Mouse (Mus musculus) heart, postnatal 10 days (tissue): ENCODE results near the gene Ltbp3. TPM values are rescaled to one million over a fixed set of nuclear protein-coding genes. Genes with fewer than 3 reads are reported as not detected.
A peak's percentile ranks its signal among the peaks of the same experiment; 100 is the strongest.

Experiments
- DNase-seq, 2 experiments: peaks; one replicate each; pipeline ENCODE4 v3.0.0; 2021
- intact Hi-C: fragments of 180-260 bp; cut with DNase I; formaldehyde crosslinking; loops from one replicate; pipeline ENCODE4 v1.15.1; 2025
- total RNA-seq, 2 experiments: library from RNA; stranded (reverse); gene quantifications; 2 replicates each; pipeline ENCODE4 v1.2.3; 2021

Gene Ltbp3
- total RNA-seq, 2 experiments from 2014 or later = 77.0 to 79.2 TPM

DNA sequence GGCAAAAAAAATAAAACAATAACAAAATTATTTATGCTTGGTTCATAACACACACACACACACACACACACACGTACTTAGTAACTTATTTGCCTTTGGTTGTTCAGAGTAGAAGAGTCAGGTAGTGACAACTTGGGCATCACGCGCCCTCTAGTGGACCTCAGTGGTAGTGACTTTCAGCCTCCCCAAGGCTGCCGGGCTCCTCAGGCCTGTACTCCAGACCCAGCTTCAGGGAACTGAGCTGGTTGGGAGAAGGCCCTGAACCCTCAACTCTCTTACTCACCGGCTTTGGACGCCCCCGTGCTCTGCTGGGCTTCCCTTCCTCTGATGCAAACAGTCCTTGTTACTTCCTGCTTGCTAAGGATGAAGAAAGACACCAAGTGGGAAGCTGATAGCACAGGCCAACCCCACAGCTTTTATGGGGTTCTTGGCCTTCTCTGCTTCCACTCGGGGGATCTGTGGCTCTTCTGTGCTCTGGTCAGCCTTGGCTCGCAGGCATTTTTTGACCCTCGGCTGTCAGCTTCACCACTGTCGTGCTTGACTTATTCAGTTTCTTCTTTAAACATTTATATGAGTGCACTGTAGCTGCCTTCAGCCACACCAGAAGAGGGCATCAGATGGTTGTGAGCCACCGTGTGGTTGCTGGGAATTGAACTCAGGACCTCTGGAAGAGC, 45.9 kb downstream of the Ltbp3 start:
- intact Hi-C loops = loop anchor here (1.0 to 10.0 kb wide), 3 partner anchors 92 to 228 kb away; partner anchors contain the start of gene Capn1
- DNase-seq = peak; percentile 92 to 93

DNA sequence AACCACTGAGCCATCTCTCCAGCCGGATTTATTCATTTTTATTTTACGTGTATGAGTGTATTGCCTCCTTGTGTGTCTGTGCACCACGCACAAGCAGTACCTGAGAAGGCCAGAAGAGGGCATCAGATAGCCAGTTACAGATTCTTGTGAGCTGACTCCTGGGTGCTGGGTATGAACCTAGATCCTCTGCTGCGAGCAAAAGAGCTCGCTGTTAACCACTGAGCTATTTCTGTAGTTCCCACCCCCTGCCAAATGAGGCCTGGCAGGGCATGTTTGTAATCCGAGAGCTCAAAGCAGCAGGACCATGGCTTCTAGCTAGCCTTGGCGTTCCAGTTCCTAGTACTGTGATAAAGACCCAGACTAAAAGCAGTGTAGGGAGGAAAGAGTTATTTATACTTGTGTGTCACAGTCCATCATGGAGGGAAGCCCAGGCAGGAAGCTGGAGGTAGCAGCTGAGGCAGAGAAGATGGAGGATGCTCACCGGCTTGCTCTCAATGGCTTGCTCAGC, 46.5 kb downstream of the Ltbp3 start:
- intact Hi-C loops = loop anchor here (1.0 to 10.0 kb wide), 3 partner anchors 91 to 228 kb away; partner anchors contain the start of gene Capn1

GRCm38 (mm10) chr19:5787920-5788319, 47.2 kb downstream of the Ltbp3 start:
- DNase-seq = no peak
- intact Hi-C loops = loop anchor here (1.0 to 10.0 kb wide), 3 partner anchors 90 to 227 kb away; partner anchors contain the start of gene Capn1

More for the DNA sequence above, 46.5 kb downstream of the Ltbp3 start:
- DNase-seq = peak; percentile 93 to 96

GRCm38 (mm10) chr19:5788620-5789019, 47.9 kb downstream of the Ltbp3 start:
- intact Hi-C loops = loop anchor here (10.0 kb wide), 1 partner anchor 226 kb away; the partner anchor contains the start of gene Capn1
- no peak for DNase-seq

DNA sequence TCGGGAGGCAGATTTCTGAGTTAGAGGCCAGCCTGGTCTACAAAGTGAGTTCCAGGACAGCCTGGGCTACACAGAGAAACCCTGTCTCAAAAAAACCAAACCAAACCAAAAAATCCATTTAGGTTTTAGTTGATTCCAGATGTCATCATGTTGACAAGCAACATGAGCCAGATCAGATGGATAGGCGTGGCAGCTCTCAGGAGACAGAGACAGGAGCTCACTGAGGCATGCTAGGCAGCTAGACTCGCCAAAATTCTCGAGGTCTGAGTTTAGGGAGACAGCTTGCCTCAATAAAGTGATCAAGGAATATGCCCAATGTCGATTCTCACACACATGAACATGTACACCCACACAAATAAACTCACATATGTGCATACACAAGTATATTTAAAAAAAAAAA, 48.4 kb downstream of the Ltbp3 start:
- no peak for DNase-seq
- intact Hi-C loops = loop anchor here (10.0 kb wide), 1 partner anchor 226 kb away; the partner anchor contains the start of gene Capn1

DNA sequence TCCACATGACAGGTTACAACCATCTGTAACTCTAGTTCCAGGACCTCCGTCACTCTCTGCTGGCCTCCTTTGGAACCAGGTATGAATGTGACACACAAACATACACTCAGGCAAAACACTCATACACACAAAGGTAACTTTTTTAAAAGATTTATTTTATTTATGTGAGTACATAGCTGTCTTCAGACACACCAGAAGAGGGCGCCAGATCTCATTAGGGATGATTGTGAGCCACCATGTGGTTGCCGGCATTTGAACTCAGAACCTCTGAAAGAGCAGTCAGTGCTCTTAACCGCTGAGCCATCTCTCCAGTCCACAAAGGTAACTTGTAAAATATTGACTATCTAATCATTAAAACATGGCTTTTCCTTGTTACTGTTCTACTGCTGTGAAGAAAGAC, 50.6 kb downstream of the Ltbp3 start:
- DNase-seq = no peak
- intact Hi-C loops = no loop called here

- intact Hi-C loops = loop anchor here (1.0 kb wide), 2 partner anchors 57 to 85 kb away; no protein-coding TSS in a partner anchor
- peak; percentile 78 to 82 for DNase-seq
Observed at GRCm38 (mm10) chr19:5793116-5793515, 52.4 kb downstream of the Ltbp3 start.

DNA sequence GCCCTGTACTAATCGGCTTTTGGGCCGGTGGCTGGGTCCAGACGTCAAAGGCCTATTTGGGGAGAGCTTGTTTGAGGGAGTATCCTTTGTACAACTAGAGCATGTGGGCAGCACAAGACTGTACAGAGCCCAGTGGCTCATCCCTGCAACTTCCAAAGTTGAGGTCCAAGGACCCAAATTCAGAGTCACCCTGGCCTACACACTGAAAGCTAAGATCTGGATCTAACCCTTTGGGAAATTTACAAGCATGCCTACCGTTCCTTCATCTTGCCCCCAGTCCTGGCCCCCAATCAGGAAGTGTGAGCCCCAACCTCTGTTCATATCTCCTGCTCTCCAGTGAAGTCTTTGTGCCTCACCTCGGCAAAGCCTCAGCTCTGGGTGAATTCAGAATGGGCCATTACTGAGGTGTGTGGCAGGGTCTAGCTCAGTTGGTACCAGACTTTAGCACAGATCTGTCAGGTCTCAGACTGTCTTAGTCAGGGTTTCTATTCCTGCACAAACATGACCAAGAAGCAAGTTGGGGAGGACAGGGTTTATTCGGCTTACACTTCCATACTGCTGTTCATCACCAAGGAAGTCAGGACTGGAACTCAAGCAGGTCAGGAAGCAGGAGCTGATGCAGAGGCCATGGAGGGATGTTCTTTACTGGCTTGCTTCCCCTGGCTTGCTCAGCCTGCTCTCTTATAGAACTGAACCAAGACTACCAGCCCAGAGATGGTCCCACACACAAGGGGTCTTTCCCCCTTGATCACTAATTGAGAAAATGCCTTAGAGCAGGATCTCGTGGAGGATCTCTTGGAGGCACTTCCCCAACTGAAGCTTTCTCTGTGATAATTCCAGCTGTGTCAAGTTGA, 53.4 kb downstream of the Ltbp3 start:
- peak; percentile 43 to 58 for DNase-seq
- intact Hi-C loops = loop anchor here (1.0 kb wide), 2 partner anchors 56 to 84 kb away; no protein-coding TSS in a partner anchor

DNA sequence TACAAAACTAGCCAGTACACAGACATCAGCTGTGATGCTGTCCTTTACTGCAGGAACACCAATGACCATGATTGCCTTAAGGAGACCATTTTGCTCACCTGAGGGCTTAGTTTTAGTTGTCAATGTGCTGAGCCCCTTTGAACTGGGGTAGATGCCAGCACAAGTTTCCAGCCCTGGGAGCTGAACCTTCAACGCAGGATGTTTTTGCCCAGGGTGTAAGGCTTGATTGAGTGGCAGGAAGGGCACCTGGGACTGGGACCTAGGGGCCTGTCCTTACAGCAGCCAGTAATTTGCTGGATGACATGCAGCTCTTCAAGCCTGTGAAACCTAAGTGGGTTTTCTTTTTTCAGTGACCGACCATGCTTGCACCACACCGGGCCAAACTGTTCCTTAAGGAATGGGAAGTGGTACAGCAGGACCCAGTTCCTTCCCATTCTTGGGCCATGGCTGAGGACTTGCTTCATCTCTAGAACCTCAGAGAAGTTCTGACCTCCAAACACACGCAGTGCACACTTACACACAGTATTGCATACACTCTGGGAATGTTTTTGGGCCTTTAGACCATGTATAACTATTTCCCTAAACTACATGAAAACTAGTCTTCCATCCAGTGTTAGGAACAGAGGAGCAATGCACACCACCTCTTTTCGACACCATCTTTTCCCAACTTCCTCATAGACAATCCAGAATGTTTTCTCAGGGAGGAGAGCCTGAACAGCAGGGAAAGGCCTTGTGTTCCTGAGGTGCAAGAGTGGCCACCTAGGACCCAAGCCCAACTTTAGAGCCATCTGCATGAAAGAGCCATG, 54.3 kb downstream of the Ltbp3 start:
- peak; percentile 53 to 71 for DNase-seq
- intact Hi-C loops = no loop called here

DNA sequence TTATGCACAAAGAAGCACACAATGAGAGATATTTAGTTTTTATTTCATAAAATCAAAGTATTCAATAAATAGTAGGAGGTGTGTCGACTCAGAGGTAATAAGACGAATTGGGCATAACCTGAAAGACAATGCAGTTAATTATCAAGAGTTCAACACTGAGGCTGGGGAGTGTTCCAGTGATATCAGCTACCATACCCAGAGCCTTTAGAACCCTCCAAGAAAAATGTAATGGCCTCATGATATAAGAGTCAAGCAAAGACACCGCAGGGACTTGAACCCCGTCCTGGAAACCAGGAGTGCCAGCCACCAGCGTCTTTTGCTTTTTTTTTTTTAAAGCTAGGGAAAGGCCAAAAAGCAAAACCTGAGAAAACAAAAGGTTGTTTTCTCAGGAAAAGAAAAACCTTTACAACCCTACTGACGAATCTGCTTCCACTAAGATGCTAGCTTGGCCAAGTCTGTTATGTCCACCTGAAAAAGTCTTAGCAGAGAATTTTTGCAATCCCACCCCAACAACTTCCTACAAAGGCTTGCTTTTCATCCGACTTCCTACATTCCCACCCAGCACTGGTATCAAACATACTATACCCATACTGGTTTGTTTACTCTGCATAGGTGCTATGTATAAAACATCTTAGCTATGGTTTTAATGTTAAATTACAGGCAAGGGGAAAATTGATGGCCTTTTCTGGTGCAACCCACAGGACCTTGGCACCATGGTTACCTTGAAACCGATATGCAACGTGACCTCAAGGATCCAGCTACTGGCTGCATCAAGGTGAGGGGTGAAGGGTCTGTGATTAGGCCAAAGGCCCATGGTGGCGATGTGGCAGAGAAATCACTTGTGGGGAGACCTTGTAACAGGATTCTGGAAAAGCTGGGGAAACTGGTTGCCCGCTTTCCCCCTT, 55.2 kb downstream of the Ltbp3 start:
- DNase-seq = no peak
- intact Hi-C loops = no loop called here

DNA sequence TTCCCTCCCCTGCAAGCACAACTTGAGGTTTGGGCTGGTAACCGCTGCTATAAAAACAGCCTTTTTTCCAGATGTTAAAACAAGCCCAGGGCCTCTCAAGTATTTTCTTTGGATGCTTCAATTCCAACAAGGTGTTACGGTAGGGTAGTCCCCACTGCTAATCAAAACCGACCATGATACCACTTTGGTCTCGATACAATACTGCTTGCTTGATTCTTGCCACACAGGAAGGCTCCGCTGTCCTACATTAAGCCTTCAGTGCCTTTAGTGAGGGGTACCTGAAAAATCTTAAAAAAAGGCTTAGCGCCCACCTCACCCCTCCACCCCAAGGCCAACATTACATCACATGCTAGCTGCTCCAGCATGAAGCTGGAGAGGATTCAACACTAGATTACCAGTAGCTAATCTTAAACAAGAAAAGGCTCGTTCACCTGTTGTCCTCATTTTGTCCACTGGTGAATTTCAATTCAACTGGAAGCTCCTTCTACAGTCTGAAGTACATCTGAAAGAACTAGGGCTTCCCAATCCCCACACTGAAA, 55.9 kb downstream of the Ltbp3 start:
- peak in 1 of 2 experiments; percentile 27 for DNase-seq
- intact Hi-C loops = no loop called here

GRCm38 (mm10) chr19:5797381-5798111, 56.8 kb downstream of the Ltbp3 start:
- intact Hi-C loops = loop anchor here (2.0 kb wide), 1 partner anchor 21 kb away; no protein-coding TSS in a partner anchor
- DNase-seq = peak in 1 of 2 experiments; percentile 51

- peak in 1 of 2 experiments; percentile 57 for DNase-seq
- intact Hi-C loops = loop anchor here (2.0 kb wide), 1 partner anchor 20 kb away; no protein-coding TSS in a partner anchor
Observed at GRCm38 (mm10) chr19:5798700-5799479, 58.2 kb downstream of the Ltbp3 start.

- intact Hi-C loops = loop anchor here (2.0 kb wide), 1 partner anchor 19 kb away; no protein-coding TSS in a partner anchor
- DNase-seq = peak in 1 of 2 experiments; percentile 60
Observed at GRCm38 (mm10) chr19:5799566-5800349, 59.1 kb downstream of the Ltbp3 start.

- DNase-seq = no peak
- intact Hi-C loops = no loop called here
Observed at GRCm38 (mm10) chr19:5800350-5800631, 59.6 kb downstream of the Ltbp3 start.

DNA sequence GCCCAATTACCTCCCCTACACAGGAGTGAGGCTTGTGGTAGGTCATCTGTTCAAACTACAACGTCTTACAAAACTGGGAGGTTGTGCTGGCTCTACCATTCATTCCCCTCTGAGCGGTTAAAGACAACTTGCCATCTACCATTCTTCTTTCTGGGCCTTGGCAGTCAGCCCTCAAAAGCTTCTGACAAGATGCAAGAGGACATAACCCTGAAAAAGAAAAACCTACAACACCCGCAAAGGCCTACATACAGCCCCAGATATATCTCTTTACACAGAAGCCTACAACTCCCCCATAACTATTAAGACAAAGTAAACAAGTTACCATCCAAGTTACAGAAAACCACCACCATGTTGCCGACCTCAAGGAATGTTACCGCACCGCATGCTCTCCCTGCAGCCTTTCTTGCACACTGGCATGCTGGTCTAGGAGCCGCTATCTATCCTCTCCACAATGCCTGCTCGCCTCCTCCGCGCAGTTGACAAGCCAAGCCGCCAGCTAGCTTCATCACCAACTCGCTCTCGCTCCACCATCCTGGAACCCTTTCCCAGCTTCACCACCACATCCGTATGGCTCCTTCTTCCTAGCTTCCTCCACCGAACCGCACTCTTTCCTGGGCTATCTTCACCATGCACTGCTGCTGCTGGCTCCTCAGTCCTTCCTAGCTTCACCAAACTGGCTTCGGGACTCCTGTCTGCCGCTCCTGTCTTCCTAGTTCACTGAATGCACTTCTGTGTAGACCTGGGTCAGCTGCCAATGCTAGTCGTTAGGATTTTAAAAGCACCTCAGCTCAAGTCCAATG, 60.1 kb downstream of the Ltbp3 start:
- DNase-seq = peak; percentile 44 to 67

More for the DNA sequence above, 60.1 kb downstream of the Ltbp3 start:
- intact Hi-C loops = no loop called here
